Mouse (Mus musculus): Measurements from ENCODE around the gene Gm10322. TPM values are rescaled to one million over a fixed set of nuclear protein-coding genes. Genes with fewer than 3 reads are reported as not detected.

Gene Gm10322
- polyA plus RNA-seq, 1 experiment from 2014 or later = not detected

DNA sequence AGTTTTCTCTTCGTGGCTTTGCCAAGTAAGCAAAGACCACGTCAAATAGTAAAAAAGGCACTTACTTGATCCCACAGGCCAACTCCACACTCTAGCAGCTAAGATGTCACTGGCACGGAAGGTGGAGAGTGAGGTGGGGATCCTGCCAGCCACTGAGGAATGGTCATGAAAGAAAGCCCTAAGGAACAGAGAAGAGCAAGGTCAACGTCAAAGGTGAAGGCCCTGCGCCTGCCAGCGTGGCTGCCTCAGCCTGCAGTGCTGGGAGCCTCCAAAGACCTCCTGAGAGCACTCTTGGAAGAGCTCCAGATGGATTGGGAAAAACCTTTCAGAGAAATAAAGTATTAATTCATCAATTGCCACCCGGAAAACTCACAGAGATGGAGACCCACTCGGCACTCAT is 15.3 kb upstream of the Gm10322 start:
- DNase-seq (ENCODE audit: low spot score) = no peak

DNA sequence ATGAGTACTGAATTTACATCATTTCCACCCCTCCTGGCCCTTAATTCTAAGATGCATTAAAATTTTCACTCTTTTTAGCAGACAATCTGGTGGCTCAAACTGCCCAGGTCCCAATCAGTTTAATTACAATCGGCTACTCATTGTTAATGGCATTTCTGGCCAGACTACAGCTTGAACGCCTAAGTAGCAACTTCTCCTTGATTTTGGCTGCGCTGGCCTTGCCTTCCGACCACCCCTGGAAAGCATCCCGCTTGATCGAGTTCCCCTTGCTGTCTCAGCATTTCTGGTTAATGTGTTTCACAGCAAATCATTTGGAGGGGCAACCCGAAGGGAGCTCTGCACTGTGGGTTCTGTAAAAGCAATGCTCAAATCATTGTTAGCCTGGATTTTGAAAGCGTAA is 13.8 kb upstream of the Gm10322 start:
- DNase-seq (ENCODE audit: low spot score) = no peak

- DNase-seq (ENCODE audit: low spot score) = no peak
Observed at GRCm38 (mm10) chr10:59602891-59603290, 13.0 kb upstream of the Gm10322 start.

- DNase-seq (ENCODE audit: low spot score) = no peak
Observed at GRCm38 (mm10) chr10:59603843-59604242, 12.0 kb upstream of the Gm10322 start.

- DNase-seq (ENCODE audit: low spot score) = no peak
Observed at GRCm38 (mm10) chr10:59604879-59605464, 10.9 kb upstream of the Gm10322 start.

DNA sequence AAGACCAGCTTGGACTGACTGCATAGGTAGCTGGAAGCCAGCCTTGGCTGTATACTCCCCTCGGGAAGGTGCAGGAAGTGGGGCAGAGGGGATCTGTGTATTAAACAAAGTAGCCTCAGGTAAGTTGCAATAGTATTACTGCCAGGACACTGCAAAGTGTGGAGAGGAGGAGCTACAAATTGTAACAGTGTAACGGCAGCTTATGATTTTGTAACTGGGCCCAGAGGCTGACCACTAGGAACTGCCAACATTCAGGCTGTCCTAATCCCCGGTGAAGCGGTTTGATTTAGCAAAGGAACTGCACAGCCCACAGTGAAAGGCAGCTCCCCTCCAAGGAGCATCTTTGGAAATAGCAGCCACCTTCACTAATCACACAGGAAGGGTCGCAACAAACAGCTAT is 2.6 kb upstream of the Gm10322 start:
- DNase-seq (ENCODE audit: low spot score) = no peak

GRCm38 (mm10) chr10:59614141-59614540 is 1.7 kb upstream of the Gm10322 start:
- DNase-seq (ENCODE audit: low spot score) = no peak

- DNase-seq (ENCODE audit: low spot score) = no peak
Observed at GRCm38 (mm10) chr10:59615411-59615810, 452 bp upstream of the Gm10322 start.

GRCm38 (mm10) chr10:59616522-59616921 is 659 bp downstream of the Gm10322 start, which contains the start of gene Mcu:
Gene Mcu, minus strand, starts transcription at chr10:59616692.
- DNase-seq (ENCODE audit: low spot score) = peak; percentile 94

DNA sequence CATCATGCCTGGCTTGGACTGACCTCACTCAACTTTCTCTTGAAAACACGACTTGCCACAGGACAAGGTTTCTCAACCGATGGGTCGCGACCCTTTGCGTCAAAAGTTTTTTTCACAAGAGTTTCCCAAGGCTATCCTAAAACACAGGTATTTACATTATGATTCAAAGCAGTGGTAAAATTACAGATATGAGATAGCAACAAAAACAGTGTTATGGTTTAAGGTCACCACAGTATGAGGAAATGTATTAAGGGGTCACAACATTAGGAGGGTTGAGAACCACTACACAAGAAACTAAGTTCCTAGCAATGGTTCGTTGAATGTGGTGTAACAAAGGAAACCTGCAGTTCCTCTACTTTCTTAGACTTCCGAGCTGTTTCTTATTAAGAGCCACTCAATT is 1.9 kb downstream of the Gm10322 start:
- no peak for DNase-seq (ENCODE audit: low spot score)

GRCm38 (mm10) chr10:59621355-59621754 is 5.5 kb downstream of the Gm10322 start:
- DNase-seq (ENCODE audit: low spot score) = no peak

GRCm38 (mm10) chr10:59623496-59623895 is 7.6 kb downstream of the Gm10322 start:
- peak; percentile 61 for DNase-seq (ENCODE audit: low spot score)

- DNase-seq (ENCODE audit: low spot score) = no peak
Observed at GRCm38 (mm10) chr10:59628641-59629505, 13.0 kb downstream of the Gm10322 start.

DNA sequence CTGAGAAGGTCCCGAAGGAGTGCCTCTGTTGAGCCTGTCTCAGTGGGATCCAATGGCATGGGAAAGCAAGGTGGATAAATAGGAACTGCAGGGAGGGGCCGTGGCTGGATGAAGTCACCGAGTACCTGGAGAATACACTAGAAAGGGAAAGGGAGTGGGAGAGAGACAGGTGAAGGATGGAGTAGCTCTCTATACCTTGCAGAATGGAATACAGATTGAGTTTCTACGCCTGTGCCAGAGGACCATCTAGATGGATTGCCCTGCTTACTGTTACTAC is 13.6 kb downstream of the Gm10322 start:
- no peak for DNase-seq (ENCODE audit: low spot score)

DNA sequence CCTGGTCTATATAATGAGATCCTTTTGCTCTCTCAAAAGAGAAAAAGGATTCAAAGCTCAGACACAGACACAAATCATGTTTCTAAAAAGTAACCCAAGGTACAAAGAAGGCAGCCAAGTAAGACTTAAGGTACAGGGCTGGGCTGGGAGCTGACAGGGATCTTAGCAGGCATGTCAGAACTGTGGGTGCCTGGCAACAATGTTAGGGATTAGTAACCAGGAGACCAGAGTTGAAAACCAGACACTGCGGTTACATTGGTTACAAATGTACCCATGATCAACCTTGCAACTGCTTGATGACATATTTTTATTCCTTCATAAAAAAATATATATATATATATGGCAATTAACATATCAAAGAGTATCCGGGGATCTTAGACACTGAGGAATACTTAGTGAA is 20.2 kb downstream of the Gm10322 start:
- DNase-seq (ENCODE audit: low spot score) = no peak

- DNase-seq (ENCODE audit: low spot score) = no peak
Observed at GRCm38 (mm10) chr10:59636751-59637533, 21.1 kb downstream of the Gm10322 start.

- no peak for DNase-seq (ENCODE audit: low spot score)
Observed at GRCm38 (mm10) chr10:59637596-59638124, 21.8 kb downstream of the Gm10322 start.

GRCm38 (mm10) chr10:59638576-59638975 is 22.7 kb downstream of the Gm10322 start:
- DNase-seq (ENCODE audit: low spot score) = no peak

DNA sequence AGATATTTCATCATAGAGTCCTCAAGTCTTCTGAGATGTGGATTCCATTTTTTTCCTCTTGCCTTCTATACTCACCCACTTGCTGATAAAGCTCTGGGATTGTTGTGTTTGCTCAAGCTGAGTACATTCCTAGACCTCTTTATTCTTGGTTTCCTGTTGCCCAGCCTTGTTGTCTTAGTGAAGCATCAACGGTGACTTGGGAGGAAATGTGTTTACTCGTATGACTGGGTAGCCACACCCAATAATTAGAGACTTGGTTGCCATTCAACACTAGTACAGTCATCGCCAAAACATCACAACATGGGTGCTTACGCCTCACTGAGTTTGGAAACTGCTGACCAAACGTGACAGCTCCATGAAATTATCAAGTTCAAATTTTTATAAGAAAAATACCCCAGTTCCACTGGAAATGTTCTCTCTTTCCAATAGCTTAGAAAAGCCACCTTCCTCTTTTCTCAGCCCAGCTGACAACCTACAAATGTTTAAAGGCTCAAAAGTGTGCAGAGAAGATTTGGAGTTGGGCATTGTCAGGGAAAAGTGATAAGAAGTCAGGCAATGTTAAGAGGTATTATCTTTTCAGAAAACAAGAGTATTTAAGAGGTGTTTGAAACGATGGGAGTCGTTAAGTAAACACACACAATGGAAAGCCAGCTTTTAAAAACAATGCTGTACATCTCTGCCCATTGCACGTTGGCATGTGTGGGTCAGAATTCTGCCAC is 27.0 kb downstream of the Gm10322 start:
- no peak for DNase-seq (ENCODE audit: low spot score)

- peak; percentile 31 for DNase-seq (ENCODE audit: low spot score)
Observed at GRCm38 (mm10) chr10:59643645-59644044, 27.8 kb downstream of the Gm10322 start.

- no peak for DNase-seq (ENCODE audit: low spot score)
Observed at GRCm38 (mm10) chr10:59644710-59645109, 28.8 kb downstream of the Gm10322 start.
